Mouse (Mus musculus): Measurements from ENCODE around the gene Prmt2. TPM values are rescaled to one million over a fixed set of nuclear protein-coding genes. Genes with fewer than 3 reads are reported as not detected.

Gene Prmt2
- total RNA-seq, 2 experiments from 2014 or later = not detected

DNA sequence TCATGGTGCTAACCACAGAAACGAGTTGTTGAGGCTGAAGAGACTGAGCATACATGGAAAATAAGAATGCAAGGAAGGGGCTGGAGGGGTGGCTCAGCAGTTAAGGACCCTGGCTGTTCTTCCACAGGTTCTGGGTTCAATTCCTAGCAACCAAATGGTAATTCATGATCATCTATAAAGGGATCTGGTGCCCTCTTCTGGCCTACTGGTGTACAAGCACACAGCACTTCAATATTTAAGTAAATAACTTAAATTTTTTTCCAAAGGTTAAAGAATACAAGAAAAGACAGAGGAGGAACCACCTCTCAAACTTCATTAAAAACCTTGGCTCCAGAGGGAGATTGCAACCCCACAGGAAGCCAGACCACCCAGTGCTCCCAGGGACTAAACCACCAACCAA, 8.0 kb downstream of the Prmt2 start:
- ATAC-seq (replicated peaks; ENCODE audit: low FRiP score, poor library complexity, severe bottlenecking) = no peak

DNA sequence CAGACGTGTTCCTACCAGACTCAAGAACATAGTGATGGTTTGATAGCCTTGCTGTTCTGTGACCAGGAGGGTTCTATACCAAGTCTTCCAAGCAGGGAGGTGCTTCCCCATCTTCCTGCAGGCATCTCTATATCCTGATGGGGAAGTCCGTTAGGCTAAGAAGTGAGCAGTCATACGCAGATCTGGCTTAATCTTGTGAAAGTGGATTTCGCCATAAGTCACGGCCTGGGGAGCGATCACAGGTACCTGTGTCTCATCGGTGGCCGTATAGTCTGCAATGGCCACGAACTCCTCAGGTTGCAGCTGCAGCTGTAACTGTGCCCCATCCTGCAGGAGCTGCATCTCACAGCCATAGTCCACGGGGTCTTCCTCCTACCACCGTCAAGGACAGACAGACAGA, 11.7 kb downstream of the Prmt2 start:
- no peak for ATAC-seq (replicated peaks; ENCODE audit: low FRiP score, poor library complexity, severe bottlenecking)

DNA sequence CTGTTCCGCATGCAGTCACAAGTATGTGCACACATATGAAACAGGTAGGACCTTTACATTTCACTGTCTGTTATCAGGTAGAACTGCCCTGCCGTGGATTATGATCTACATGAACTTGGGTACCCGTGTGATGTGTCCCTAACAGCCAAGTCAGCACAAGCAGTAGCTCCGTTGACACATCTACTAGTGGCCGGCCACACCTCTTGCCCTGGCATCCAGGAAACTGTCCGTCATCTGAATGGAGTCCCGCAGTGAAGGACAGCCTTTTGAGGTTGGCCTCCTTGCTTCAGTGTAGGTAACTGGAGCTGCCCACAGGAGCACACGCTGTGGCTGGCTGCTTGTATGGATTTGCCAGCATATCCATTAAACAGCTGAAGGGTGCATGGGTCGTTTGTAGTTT, 19.4 kb downstream of the Prmt2 start:
- no peak for ATAC-seq (replicated peaks; ENCODE audit: low FRiP score, poor library complexity, severe bottlenecking)

DNA sequence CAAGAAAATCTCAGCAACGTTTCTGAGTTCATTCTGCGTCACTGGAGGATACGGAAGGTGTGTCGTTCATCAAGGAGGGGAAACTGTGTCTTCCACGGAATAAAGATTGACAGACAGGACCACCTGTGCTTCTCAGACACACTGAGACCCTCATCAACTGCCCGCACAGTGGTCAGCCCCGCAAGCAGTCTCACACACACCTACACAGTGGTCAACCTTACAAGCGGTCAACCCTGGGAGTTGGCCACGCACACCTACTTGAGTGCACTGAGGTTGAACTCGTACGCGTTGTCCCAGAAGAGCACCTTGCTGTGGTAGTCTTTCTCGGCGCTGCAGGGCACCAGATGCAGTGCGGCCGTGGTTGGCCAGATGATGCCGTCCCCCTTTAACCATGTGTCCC, 20.6 kb downstream of the Prmt2 start:
- no peak for ATAC-seq (replicated peaks; ENCODE audit: low FRiP score, poor library complexity, severe bottlenecking)

DNA sequence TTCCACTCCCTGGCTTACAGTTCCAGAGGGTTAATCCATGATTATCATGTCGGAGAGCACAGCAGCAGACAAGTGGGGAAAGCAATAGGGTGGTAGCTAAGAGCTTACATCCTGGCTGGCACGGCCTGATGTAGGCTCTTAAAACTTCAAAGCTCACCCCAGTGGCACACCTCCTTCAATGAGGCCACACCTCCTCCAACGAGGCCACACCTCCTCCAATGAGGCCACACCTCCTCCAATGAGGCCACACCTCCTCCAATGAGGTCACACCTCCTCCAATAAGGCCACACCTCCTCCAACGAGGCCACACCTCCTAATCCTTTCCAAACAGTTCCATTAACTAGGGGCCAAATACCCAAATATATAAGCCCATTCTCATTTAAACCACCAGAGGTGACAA, 23.5 kb downstream of the Prmt2 start:
- ATAC-seq (replicated peaks; ENCODE audit: low FRiP score, poor library complexity, severe bottlenecking) = no peak

DNA sequence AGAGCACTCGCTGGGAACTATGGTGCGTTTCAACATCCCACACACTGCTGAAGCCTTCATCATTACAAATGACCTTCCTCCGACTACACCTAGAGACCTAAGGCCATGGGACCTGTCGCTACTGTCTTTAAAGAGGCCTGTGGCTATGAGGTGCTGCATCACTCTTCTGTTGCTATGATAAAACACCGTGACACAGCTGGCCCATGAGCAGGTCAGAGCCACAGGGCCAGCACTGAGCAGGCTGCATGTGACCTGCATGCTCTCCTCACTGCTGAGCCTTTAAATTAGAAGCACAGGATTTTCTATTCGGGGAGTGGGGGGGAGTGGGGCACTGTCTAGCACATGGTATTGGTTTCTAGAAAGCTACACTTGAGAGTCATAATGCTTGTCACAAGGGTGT, 25.5 kb downstream of the Prmt2 start:
- no peak for ATAC-seq (replicated peaks; ENCODE audit: low FRiP score, poor library complexity, severe bottlenecking)

GRCm38 (mm10) chr10:76210806-76211205, 26.9 kb downstream of the Prmt2 start:
- ATAC-seq (replicated peaks; ENCODE audit: low FRiP score, poor library complexity, severe bottlenecking) = no peak

- no peak for ATAC-seq (replicated peaks; ENCODE audit: low FRiP score, poor library complexity, severe bottlenecking)
Measured at GRCm38 (mm10) chr10:76209241-76209640, 28.4 kb downstream of the Prmt2 start.

DNA sequence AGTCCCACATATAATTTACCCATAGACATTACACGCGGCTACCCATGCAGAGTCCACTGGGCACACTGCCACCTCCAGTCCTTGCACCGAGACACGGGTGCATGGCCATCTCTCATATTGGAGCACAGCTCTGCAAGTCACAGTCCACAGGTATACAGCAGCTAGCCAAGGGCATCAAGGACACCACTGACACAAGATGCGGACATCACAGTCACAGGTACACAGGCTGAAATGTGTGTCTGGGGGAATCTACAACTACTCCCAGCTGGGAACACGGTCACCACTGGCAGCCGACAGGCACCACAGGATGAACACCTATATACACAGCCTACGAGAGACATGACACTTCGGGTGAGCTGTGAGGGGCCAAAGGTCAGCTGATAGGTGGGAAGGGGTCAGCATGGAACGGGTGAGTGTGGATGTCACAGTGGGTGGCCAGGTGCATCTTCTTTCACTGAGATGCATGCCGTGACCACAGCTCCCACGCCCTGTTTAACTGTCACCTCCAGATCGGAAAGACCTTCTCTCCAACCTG, 30.3 kb downstream of the Prmt2 start:
- ATAC-seq (replicated peaks; ENCODE audit: low FRiP score, poor library complexity, severe bottlenecking) = no peak

GRCm38 (mm10) chr10:76203798-76204283, 33.8 kb downstream of the Prmt2 start:
- ATAC-seq (replicated peaks; ENCODE audit: low FRiP score, poor library complexity, severe bottlenecking) = no peak

DNA sequence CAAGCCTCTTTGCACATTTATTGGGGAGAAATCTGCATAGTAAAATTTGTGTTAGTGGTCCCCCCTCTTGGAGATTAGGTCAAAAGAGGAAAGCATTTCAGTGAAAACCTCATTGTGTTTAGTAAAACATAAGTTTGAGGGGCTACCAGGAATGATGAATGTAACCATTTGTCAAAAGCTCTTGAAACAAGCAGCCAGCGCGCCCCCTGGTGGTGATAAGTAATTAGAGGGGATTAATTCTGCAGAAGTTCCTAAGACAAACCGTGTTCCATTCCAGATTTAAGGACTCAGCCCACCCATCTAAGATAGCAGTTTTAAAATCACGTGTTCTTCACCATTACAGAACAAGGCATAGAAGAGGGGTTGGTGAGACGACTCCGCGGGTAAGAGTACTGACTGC, 35.7 kb downstream of the Prmt2 start:
- no peak for ATAC-seq (replicated peaks; ENCODE audit: low FRiP score, poor library complexity, severe bottlenecking)

DNA sequence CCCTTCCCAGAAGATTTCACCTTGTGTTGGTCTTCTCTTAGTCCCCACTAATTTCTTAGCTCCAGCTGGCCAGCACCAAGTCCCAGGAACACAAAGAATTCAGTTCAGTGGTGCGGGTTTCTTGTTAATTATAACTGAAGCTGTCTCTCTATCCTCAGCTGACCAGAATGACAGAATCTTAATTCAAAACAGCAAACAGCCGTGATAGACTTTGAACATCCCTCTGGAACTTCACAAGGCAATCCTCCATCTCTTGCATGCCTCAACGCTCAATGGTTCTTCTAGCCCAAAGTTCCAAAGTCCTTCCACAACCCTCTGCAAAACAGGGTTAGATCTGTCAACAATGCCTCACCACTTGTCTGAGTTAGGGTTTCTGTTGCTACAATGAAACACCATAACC, 36.2 kb downstream of the Prmt2 start:
- no peak for ATAC-seq (replicated peaks; ENCODE audit: low FRiP score, poor library complexity, severe bottlenecking)

DNA sequence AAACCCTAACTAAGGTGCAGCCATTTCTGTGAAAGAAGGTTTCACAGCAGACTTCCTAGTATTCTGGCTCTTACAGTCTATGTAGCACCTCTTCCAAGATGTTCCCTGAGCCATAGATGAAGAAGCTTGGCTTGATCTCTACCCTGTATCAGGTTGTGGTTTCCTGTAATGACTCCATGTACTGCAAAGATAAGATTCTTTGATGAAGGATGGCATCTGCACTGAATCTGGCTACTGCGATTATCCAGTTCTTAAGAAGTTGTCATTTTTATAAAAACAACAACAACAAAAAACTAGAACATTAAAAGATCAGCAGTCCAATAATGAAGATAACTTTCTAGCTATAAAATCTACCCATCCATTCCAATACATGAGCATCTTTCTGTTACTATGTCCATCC, 49.7 kb downstream of the Prmt2 start:
- ATAC-seq (replicated peaks; ENCODE audit: low FRiP score, poor library complexity, severe bottlenecking) = no peak

- ATAC-seq (replicated peaks; ENCODE audit: low FRiP score, poor library complexity, severe bottlenecking) = no peak
Measured at GRCm38 (mm10) chr10:76185216-76185615, 52.4 kb downstream of the Prmt2 start.

- no peak for ATAC-seq (replicated peaks; ENCODE audit: low FRiP score, poor library complexity, severe bottlenecking)
Measured at GRCm38 (mm10) chr10:76174899-76175298, 62.8 kb downstream of the Prmt2 start.

DNA sequence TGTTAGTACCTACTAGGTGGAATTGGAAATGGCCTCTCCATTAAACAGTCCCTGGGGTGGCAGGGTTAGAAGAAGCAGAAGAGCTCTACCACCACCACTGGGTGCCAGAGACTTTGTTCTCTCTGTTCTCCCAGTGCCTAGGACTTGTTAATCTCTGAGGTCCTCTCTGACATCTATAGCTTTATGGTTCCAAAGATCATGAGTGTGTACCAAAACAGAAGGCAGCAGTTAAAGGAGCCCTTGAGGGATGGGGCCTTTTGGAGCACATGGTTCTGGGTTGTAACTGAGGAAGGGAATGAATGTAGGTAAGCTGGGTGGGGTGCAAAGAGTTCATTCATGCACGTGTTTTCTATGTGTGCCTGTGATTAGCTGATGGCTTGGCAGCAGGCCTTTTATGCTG, 79.7 kb downstream of the Prmt2 start:
- ATAC-seq (replicated peaks; ENCODE audit: low FRiP score, poor library complexity, severe bottlenecking) = no peak

- ATAC-seq (replicated peaks; ENCODE audit: low FRiP score, poor library complexity, severe bottlenecking) = no peak
Measured at GRCm38 (mm10) chr10:76157528-76157927, 80.1 kb downstream of the Prmt2 start.

Other genes with a start within 250 kb of the Prmt2 start
- gene Zfp280b, start 205.2 kb downstream of the Prmt2 start, total RNA-seq (2015; ENCODE audit: low replicate concordance) = 0.63 and 2.7 TPM in 2 replicates
- gene Zfp280b, start 205.2 kb downstream of the Prmt2 start, total RNA-seq (2017; ENCODE audit: low replicate concordance) = 1.8 and 2.2 TPM in 2 replicates
- gene Slc5a4b, start 126.9 kb downstream of the Prmt2 start, total RNA-seq (2015; ENCODE audit: low replicate concordance) = not detected in 2 replicates
- 0.51 TPM in 1 of 2 replicates, not detected in the other for gene Slc5a4b, start 126.9 kb downstream of the Prmt2 start, total RNA-seq (2017; ENCODE audit: low replicate concordance)
- not detected in 2 replicates for gene Slc5a4a, start 90.4 kb downstream of the Prmt2 start, total RNA-seq (2015; ENCODE audit: low replicate concordance)
- not detected in 2 replicates for gene Slc5a4a, start 90.4 kb downstream of the Prmt2 start, total RNA-seq (2017; ENCODE audit: low replicate concordance)
- gene S100b, start 16.0 kb upstream of the Prmt2 start, total RNA-seq (2015; ENCODE audit: low replicate concordance) = not detected in 2 replicates
- not detected in 2 replicates for gene S100b, start 16.0 kb upstream of the Prmt2 start, total RNA-seq (2017; ENCODE audit: low replicate concordance)
- 0.77 and 0.84 TPM in 2 replicates for gene Dip2a, start 107.4 kb upstream of the Prmt2 start, total RNA-seq (2015; ENCODE audit: low replicate concordance)
- gene Dip2a, start 107.4 kb upstream of the Prmt2 start, total RNA-seq (2017; ENCODE audit: low replicate concordance) = 0.34 and 4.7 TPM in 2 replicates
- not detected in 2 replicates for gene AC141477.1, start 202.6 kb upstream of the Prmt2 start, total RNA-seq (2015; ENCODE audit: low replicate concordance)
- not detected in 2 replicates for gene AC141477.1, start 202.6 kb upstream of the Prmt2 start, total RNA-seq (2017; ENCODE audit: low replicate concordance)
- gene Pcnt, start 204.9 kb upstream of the Prmt2 start, total RNA-seq (2015; ENCODE audit: low replicate concordance) = 22.4 and 25.0 TPM in 2 replicates
- gene Pcnt, start 204.9 kb upstream of the Prmt2 start, total RNA-seq (2017; ENCODE audit: low replicate concordance) = 31.9 and 34.8 TPM in 2 replicates
- gene 2610028H24Rik, start 211.2 kb upstream of the Prmt2 start, total RNA-seq (2015; ENCODE audit: low replicate concordance) = not detected in 2 replicates
- gene 2610028H24Rik, start 211.2 kb upstream of the Prmt2 start, total RNA-seq (2017; ENCODE audit: low replicate concordance) = not detected in 2 replicates
- gene Mcm3ap, start 231.1 kb upstream of the Prmt2 start, total RNA-seq (2015; ENCODE audit: low replicate concordance) = 19.0 and 34.3 TPM in 2 replicates
- 30.6 and 68.6 TPM in 2 replicates for gene Mcm3ap, start 231.1 kb upstream of the Prmt2 start, total RNA-seq (2017; ENCODE audit: low replicate concordance)
- 0.19 and 0.21 TPM in 2 replicates for gene Ybey, start 231.2 kb upstream of the Prmt2 start, total RNA-seq (2015; ENCODE audit: low replicate concordance)
- 0.60 and 1.4 TPM in 2 replicates for gene Ybey, start 231.2 kb upstream of the Prmt2 start, total RNA-seq (2017; ENCODE audit: low replicate concordance)